Mouse (Mus musculus) lung, adult 2 months (tissue): ENCODE measurements around the gene Gm2115. TPM values are rescaled to one million over a fixed set of nuclear protein-coding genes. Genes with fewer than 3 reads are reported as not detected.

Source experiments
- DNase-seq: peaks from one replicate; pipeline ENCODE4 v3.0.0; 2022
- H3K4me1 ChIP-seq: fragments of 200-500 bp; 2 replicates; pipeline ENCODE4 v1.6.1; 2011; ENCODE audit warnings: low read length; ENCODE audit not compliant: control insufficient read depth, insufficient read depth
- H3K4me3 ChIP-seq: fragments of 200-500 bp; replicated peaks from 2 replicates; pipeline ENCODE3; 2011; ENCODE audit warnings: low read depth, mild to moderate bottlenecking, control low read depth, low read length; ENCODE audit errors: extremely low read depth
- CTCF ChIP-seq: fragments of 200-500 bp; IDR thresholded peaks from 2 replicates; pipeline ENCODE4 v1.5.1; 2011; ENCODE audit warnings: mild to moderate bottlenecking, low read length, control low read depth; ENCODE audit not compliant: insufficient read depth
- POLR2A ChIP-seq: fragments of 200-500 bp; IDR thresholded peaks from 2 replicates; pipeline ENCODE4 v1.6.1; 2011; ENCODE audit warnings: low read depth, mild to moderate bottlenecking, control low read depth, low read length, borderline replicate concordance; ENCODE audit errors: extremely low read depth
- WGBS: fragments of 180-500 bp; shearing (Covaris S2); methylation state at CpG from one replicate; pipeline ENCODE4 v1.1.7; 2018; 5-methylcytosine and 5-hydroxymethylcytosine counted together
- polyA plus RNA-seq: library from polyadenylated mRNA; depleted of rRNA; stranded (reverse); fragments of >200 nt; gene quantifications from 2 replicates; pipeline ENCODE4 v1.2.3, GENCODE M21; 2012

Gene Gm2115
- polyA plus RNA-seq, 1 experiment: 2.2 TPM

DNA sequence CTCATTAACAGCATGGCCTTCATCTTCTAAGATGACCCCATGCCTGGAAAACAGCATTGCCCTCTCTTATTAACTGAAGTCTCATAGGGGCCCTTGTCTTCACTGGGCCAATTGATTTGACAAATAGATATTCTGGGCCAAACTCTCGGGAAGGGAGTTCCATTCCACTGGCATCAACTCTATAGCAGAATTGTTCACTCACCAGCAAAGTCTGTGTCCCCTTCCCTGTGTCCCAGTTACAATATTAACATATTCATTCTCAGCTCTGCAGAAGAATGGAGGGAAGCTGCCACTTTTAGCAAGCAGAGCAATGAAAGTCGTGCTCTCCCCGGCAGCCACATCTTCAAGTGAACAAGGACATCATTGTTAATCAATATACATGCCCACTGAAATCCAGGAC lies 5.9 kb downstream of the Gm2115 start:
- Histone ChIP-seq H3K4me1 (no peaks in the 10 kb centered on the region), H3K4me3 (no peak overlapping the region)
- DNase-seq: no peak
- WGBS: 69% methylated on average over 3 of the region's 3 CpGs
- TF ChIP-seq CTCF: no peak
- no peak for TF ChIP-seq POLR2A

DNA sequence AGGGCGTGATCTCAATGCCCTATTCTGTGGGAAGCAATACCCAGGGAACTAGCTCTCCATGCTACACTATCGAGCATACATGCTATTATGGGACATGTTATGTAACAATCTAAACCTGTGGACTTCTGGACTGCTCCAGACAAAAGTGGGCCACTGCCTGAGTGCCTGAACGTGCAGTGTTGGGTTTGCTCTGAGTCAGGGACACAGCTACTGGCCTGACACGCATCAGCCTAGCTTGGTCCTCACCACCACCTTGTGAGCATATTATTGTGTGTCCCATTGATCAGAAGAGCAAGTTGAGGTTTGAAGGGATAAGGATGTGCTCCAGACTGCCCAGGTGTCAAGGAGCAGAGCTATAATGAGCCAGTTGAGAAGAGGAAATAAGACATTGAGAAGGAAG lies 16.2 kb downstream of the Gm2115 start:
- Histone ChIP-seq H3K4me1 (no peaks in the 10 kb centered on the region), H3K4me3 (no peak overlapping the region)
- TF ChIP-seq POLR2A (no peak), CTCF (no peak)
- WGBS: 82% methylated on average over 4 of the region's 4 CpGs
- no peak for DNase-seq

DNA sequence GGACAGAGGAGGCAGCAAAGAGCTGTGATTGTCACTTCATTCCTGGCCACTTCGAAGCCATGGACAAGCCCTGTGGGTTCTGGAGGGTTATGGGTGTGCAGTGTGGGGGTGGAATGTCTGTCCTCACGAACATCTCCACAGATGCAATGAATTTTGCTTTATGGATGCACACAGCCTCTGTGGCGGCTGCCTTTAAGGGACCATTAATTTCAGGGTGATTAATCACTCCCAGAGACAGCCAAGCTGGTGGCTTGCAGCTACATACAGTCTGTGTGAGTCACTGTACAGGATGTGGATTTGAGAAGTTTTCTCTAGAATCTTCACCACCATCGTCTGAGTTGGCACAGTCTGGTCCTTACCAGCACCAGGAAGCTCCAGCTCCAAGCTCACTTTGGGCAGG lies 17.9 kb downstream of the Gm2115 start:
- TF ChIP-seq CTCF: no peak
- TF ChIP-seq POLR2A: no peak
- H3K4me3 ChIP-seq: no peak overlapping the region
- WGBS: 55% methylated on average over 4 of the region's 4 CpGs
- no peak for DNase-seq
- H3K4me1 ChIP-seq: no peaks in the 10 kb centered on the region

DNA sequence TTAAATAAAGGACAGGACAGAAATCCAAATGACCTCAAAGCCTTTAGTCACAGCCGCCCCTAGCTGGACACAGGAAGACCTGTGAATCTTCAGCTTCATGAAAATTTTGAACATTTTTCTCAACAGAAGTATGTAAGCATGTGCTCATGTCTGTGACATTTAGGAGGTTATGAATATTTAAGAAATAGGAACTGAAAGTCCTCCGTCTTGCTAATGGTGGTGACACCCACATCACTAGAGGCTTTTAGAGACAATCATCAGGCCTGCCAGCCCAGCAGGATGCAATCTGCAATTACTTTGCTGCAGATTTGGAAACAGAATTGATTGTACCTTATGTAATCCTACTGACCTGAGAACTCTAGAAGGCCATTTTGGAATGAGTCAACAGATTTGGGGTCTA lies 22.7 kb downstream of the Gm2115 start:
- no peaks in the 10 kb centered on the region for H3K4me1 ChIP-seq
- TF ChIP-seq POLR2A (no peak), CTCF (no peak)
- no peak overlapping the region for H3K4me3 ChIP-seq
- no peak for DNase-seq
- WGBS: 78% methylated on average over 2 of the region's 2 CpGs

DNA sequence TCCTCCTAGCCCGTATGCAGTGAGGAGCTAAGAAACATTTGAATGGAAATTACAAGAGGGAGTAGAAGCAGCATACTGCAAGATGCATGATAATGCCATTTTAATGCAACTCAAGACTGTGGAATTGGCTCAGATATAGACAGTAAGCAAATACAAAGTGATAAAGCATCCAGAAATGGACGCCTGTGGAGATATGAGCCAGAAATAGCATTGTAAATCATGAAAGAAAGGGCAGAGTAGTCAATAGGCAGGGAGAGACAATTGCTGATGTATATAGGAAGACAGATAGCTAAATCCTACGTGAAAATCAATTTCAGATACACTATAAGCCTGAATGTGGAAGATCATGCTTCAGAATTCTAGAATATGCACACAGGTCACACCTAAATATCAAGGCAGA lies 26.5 kb downstream of the Gm2115 start:
- no peak for DNase-seq
- TF ChIP-seq CTCF: no peak
- TF ChIP-seq POLR2A: no peak
- 59% methylated on average over 3 of the region's 3 CpGs for WGBS
- H3K4me1 ChIP-seq: no peaks in the 10 kb centered on the region
- no peak overlapping the region for H3K4me3 ChIP-seq

DNA sequence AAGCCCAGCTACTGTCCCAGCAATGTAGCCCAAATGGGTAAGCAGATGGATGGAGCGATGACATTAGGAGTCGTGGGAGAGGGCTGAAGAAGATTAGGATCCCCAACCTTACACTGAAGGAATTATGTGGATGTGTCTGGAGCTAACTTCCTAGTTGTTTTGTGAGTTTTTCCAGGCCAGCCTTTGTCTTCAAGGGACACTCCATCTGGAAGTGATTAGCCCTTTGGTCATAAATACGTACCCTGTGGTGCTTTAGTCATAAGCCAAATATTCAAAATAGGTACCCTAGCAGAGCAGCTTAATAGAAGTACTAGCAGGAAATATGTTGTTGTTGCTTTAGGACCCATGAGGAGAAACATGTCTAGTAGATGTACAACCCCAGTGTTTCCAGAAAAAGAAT lies 28.6 kb downstream of the Gm2115 start:
- H3K4me3 ChIP-seq: no peak overlapping the region
- TF ChIP-seq CTCF: no peak
- TF ChIP-seq POLR2A: no peak
- 86% methylated on average over 3 of the region's 3 CpGs for WGBS

DNA sequence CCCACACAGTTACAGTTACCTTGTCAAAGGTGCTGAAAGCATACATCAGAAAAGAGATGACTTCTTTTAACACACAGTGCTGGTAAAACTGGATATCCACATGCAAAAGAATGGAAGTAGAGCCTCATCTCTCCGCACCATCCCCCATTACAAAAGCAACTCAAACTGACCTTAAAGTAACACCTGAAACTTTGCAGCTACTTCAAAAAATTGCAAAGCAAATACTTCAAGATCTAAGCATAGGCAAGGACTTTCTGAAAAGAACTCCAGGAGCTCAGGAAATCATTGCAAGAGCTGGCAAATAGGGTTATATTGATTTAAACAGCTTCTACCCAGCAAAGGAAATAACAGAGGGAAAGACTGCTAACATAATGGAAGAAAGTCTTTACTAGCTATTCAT lies 31.7 kb downstream of the Gm2115 start:
- TF ChIP-seq POLR2A (no peak), CTCF (no peak)
- DNase-seq: no peak
- Histone ChIP-seq H3K4me3 (no peak overlapping the region), H3K4me1 (no peaks in the 10 kb centered on the region)
- WGBS: 81% methylated on average over 1 of the region's 1 CpGs

More for the DNA sequence above, 28.6 kb downstream of the Gm2115 start:
- DNase-seq: no peak
- no peaks in the 10 kb centered on the region for H3K4me1 ChIP-seq

DNA sequence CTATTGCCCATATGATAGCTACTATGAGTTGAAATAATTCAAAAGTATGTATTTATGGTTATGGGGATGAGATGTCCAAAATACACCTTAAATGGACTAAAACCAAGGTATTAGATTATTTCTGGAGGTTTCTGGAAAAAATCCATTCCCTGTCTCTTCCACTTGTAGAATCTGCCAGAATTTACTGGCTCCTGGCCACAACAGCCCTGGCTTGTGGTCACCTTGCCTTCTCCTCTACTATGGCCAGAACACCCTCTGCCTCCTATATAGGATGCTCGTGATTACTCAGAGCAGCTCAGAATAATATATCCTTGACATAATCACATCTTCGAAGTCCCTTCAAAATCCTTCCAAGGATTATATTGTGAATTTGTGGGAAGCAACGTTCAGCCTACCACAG lies 35.5 kb downstream of the Gm2115 start:
- Histone ChIP-seq H3K4me3 (no peak overlapping the region), H3K4me1 (no peaks in the 10 kb centered on the region)
- TF ChIP-seq POLR2A (no peak), CTCF (no peak)
- WGBS: 80% methylated on average over 3 of the region's 3 CpGs
- no peak for DNase-seq

DNA sequence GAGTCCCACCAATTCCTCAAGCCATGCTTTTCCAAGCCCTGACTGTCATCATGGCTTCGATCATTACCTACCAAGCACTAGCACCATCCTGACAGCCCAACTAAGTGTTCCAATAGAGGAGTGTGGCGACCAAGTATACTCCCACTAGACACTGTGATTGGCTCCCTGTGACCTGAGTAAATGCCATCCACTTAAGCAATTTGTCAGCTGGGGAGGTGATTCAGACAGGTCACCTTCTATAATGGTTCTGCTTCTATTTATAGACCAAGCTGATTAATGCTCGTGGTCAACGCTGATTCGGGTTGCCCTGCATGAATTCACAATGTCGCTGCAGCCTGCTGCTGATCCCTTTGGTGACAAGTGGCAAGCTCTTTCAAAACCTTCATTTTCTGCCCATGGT lies 37.4 kb downstream of the Gm2115 start:
- Histone ChIP-seq H3K4me1 (no peaks in the 10 kb centered on the region), H3K4me3 (no peak overlapping the region)
- DNase-seq: no peak
- 47% methylated on average over 6 of the region's 6 CpGs for WGBS
- TF ChIP-seq CTCF (no peak), POLR2A (no peak)

DNA sequence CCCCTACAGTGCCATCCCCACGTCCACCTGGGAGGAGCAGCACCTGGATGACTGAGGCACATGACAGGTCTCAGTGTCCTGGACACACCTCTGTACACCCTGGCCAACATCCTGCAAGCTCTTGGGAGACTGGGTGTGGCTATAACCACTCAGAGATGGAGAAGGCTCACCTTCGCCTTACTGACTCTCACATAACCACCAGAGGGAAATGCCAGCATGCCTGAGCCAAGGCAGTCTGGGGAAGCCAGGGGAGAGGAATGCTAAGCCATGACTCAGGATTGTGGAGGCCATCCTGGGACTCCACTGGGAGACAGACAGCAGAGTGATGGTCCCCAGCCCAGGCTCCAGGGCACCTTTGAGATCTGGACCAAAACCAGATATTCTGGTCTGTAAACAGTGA lies 48.3 kb downstream of the Gm2115 start:
- Histone ChIP-seq H3K4me3 (no peak overlapping the region), H3K4me1 (0 out of 2 replicates have a peak, but pooled peaks cover 2% of the 10 kb centered on the region)
- TF ChIP-seq POLR2A (no peak), CTCF (no peak)
- DNase-seq: no peak
- WGBS: 71% methylated on average over 2 of the region's 2 CpGs
